Mouse (Mus musculus) megakaryocyte, embryonic 14.5 days (primary cell): ENCODE measurements at regions not wholly inside any gene's neighbourhood (a gene's known extent, or its start where the extent isn't known, plus 50 kb on each side); places are given as distances from the start of the nearest gene placed in this dataset.

Source experiments
- H3K27me3 ChIP-seq: replicated peaks from 2 replicates; pipeline ENCODE3; 2012; ENCODE audit warnings: inconsistent platforms
- H3K36me3 ChIP-seq: replicated peaks from 2 replicates; pipeline ENCODE3; 2012; ENCODE audit warnings: low read length, inconsistent platforms, mixed read lengths
- H3K4me1 ChIP-seq: 2 replicates; pipeline ENCODE4 v1.6.1; 2012; ENCODE audit warnings: inconsistent platforms
- H3K4me3 ChIP-seq: replicated peaks from 2 replicates; pipeline ENCODE3; 2012; ENCODE audit warnings: moderate library complexity, mild to moderate bottlenecking, inconsistent platforms
- H3K9me3 ChIP-seq: 2 replicates; pipeline ENCODE4 v1.6.1; 2012; ENCODE audit warnings: inconsistent platforms
- FLI1 ChIP-seq: IDR thresholded peaks from 2 replicates; pipeline ENCODE4 v1.6.1; 2012; ENCODE audit warnings: low read length, inconsistent platforms, mixed read lengths
- GATA1 ChIP-seq: IDR thresholded peaks from 3 replicates; pipeline ENCODE4 v1.6.1; 2012; ENCODE audit warnings: mixed read lengths, low read length, inconsistent platforms, borderline replicate concordance

GRCm38 (mm10) chr9:34418100-34418499 is 67.6 kb upstream of the Kirrel3 start:
- H3K9me3 ChIP-seq: peaks cover 21% of the 10 kb centered on the region
- H3K4me3 ChIP-seq: no peak overlapping the region
- TF ChIP-seq GATA1 (no peak), FLI1 (no peak)
- H3K27me3 ChIP-seq: no peaks in the 10 kb centered on the region
- H3K4me1 ChIP-seq: no peaks in the 10 kb centered on the region
- no peaks in the 10 kb centered on the region for H3K36me3 ChIP-seq

- Histone ChIP-seq H3K27me3 (no peaks in the 10 kb centered on the region), H3K4me1 (no peaks in the 10 kb centered on the region), H3K9me3 (peaks cover 12% of the 10 kb centered on the region; the same call in 1 of the 2 replicates), H3K4me3 (no peak overlapping the region), H3K36me3 (no peaks in the 10 kb centered on the region)
- TF ChIP-seq FLI1: no peak
- TF ChIP-seq GATA1: no peak
These were observed 63.7 kb upstream of the Kirrel3 start for GRCm38 (mm10) chr9:34421956-34422355.

- TF ChIP-seq GATA1 (no peak), FLI1 (no peak)
- no peaks in the 10 kb centered on the region for H3K36me3 ChIP-seq
- H3K27me3 ChIP-seq: no peaks in the 10 kb centered on the region
These were observed 62.6 kb upstream of the Kirrel3 start for GRCm38 (mm10) chr9:34423062-34423461.

GRCm38 (mm10) chr9:34426589-34426988 is 59.1 kb upstream of the Kirrel3 start:
- Histone ChIP-seq H3K4me3 (no peak overlapping the region), H3K4me1 (no peaks in the 10 kb centered on the region), H3K36me3 (no peaks in the 10 kb centered on the region), H3K9me3 (peaks cover 18% of the 10 kb centered on the region), H3K27me3 (no peaks in the 10 kb centered on the region)
- TF ChIP-seq GATA1: no peak
- no peak for TF ChIP-seq FLI1

More at GRCm38 (mm10) chr9:34423062-34423461, 62.6 kb upstream of the Kirrel3 start:
- H3K4me1 ChIP-seq: no peaks in the 10 kb centered on the region
- H3K4me3 ChIP-seq: no peak overlapping the region
- H3K9me3 ChIP-seq: peaks cover 14% of the 10 kb centered on the region; the same call in 1 of the 2 replicates

- TF ChIP-seq FLI1: no peak
- no peak for TF ChIP-seq GATA1
- Histone ChIP-seq H3K36me3 (no peaks in the 10 kb centered on the region), H3K4me1 (no peaks in the 10 kb centered on the region), H3K4me3 (no peak overlapping the region), H3K27me3 (no peaks in the 10 kb centered on the region), H3K9me3 (peaks cover 18% of the 10 kb centered on the region)
These were observed 58.0 kb upstream of the Kirrel3 start for GRCm38 (mm10) chr9:34427711-34428110.
